Mouse (Mus musculus) monocyte, adult 5-6 weeks (primary cell): ENCODE measurements around the gene Kcnj3. TPM values are rescaled to one million over a fixed set of nuclear protein-coding genes. Genes with fewer than 3 reads are reported as not detected.
"Not testable (repeated sequence)": the region's sequence is repeated elsewhere in the genome, so short reads cannot be mapped to it uniquely, and the experiment has no call there.

Source experiments
- ATAC-seq: fragments of 153-309, 156-312 bp; replicated peaks from 2 replicates; pipeline ENCODE4 v1.8.0; 2017; ENCODE audit warnings: mild to moderate bottlenecking; ENCODE audit not compliant: low TSS enrichment, insufficient number of reproducible peaks, severe bottlenecking, poor library complexity, low FRiP score
- total RNA-seq: library from RNA; stranded (forward); fragments of 200-1000, 200-491, 200-594 nt; gene quantifications from 3 replicates; pipeline ENCODE4 v1.2.3, GENCODE M21; 2017

Kcnj3 gene
- total RNA-seq, 1 experiment from 2014 or later: not detected

DNA sequence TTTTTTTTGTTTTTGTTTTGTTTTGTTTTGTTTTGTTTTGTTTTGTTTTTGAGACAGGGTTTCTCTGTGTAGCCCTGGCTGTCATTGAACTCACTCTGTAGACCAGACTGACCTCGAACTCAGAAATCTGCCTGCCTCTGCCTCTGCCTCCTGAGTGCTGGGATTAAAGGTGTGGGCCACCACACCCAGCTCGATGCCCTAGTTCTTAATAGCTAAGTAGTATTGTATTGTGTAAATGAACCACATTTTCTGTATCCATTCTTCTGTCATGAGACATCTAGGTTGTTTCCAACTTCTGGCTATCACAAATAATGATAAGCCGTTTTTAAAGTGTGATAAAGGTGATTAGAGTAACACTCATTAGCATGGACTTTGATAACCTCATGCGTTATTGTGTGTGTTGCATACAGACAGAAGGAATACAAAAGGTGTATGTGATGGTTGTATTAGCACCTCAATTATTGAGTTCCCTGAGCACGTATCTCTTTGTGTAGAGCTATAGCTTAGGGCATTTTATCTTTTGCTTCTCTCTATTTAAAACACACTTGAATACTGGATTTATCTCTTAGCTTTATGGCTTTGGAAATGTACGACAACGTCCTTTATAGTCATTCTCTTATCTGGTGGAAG is 49.8 kb downstream of the Kcnj3 start:
- ATAC-seq: not testable (repeated sequence)

- ATAC-seq: no peak
These were observed 67.8 kb downstream of the Kcnj3 start for GRCm38 (mm10) chr2:55503390-55504176.

- ATAC-seq: no peak
These were observed 69.9 kb downstream of the Kcnj3 start for GRCm38 (mm10) chr2:55505712-55506111.

- ATAC-seq: no peak
These were observed 81.5 kb downstream of the Kcnj3 start for GRCm38 (mm10) chr2:55517297-55517696.

DNA sequence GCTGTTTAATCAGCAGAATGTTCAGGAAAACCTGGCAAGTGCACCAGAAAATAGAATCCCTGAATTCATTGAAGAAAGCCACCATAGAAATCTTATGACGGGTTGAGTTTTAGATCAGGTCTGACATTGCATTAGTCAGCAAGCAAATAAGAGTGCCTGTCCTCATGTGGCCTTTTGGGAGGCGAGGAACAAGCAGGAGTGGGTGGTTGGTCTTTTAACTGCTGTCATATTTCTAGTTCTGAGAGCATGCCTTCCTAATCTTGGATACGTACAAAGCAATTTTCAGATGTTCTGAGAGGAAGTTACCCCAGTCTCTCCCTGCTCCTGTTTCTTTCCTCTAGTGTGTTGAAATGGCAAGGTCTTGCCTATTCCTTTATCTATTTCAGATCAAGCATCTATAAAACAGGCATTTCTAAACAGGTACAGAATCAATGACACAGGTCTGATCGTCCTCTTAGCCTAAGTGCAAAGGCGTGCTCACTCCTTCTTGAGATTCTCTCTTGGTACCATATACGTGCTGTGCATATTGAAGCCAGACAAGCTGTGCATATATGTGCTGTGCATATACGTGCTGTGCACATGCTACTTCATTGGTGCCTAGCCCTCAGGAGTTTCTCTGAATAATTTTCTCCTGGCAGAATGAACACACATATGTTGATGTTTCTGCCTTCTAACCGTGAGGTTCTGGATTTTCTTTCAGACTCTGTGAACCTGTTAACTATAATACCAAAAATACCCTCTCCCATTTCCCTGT is 97.1 kb downstream of the Kcnj3 start:
- ATAC-seq: no peak

DNA sequence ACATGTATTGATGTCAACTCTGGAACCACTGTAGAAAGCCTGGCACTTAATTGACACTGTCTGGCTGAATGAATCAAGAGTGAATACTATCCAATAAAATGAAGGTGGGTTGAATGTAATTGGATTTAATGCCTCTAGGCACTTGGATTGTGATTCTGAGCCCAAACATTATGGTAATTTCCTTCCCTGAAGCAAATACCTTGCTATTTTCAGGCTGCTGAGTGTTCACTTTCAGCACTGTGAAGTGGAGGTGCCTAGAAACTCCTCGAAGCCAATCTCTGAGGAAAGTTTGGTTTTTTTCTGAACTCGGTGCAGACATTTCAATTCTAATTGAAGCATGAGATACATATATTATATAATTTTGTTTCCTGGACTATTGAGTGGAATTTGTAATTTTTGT is 99.2 kb downstream of the Kcnj3 start:
- ATAC-seq: no peak

GRCm38 (mm10) chr2:55535482-55535881 is 99.7 kb downstream of the Kcnj3 start:
- ATAC-seq: no peak

DNA sequence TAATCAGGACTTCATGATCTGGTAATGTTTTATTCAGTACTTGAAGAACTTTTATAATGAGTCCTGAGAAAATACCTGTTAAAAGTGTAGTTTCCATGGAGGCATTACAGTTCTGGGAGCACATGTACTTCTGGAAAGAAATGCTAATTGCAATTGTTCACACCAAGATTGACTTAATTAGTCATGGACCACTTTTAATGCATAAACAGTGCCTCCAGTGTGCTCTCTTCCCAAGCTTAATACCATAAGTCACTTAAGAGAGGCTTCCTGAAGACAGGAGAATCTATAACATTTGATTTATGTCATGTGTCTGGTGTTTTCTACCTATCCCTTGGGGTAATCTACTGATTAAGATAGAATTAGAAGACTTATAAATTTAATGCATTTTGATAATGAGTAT is 111.8 kb downstream of the Kcnj3 start:
- ATAC-seq: no peak

DNA sequence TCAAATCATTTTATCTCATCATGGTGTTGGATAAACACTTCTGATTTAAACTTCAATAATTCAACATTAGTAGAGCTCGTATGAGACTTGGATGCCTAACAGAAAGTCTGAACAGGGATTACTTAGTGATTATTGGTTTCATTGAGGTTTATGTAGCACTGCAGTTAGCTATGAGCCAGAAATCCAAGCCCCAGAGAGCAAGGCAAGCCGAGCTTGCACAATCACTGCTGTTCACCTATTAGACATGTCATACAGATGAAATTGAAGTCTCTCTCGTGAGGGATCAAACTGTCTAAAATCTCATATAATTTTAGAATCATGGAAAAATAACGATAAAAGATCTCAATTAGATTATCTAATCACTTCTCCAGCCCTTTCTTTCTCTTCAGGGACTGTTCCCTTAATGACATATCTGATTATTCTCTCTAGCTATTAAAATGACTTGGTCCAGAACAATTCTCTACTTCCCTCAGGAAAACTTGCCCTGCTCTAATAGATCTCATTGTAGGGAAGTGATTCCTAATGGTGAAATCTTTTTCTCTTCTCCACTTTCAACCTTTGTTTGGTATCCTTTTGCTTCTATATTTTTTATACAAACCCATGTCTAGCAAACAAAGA is 122.7 kb downstream of the Kcnj3 start:
- ATAC-seq: no peak

DNA sequence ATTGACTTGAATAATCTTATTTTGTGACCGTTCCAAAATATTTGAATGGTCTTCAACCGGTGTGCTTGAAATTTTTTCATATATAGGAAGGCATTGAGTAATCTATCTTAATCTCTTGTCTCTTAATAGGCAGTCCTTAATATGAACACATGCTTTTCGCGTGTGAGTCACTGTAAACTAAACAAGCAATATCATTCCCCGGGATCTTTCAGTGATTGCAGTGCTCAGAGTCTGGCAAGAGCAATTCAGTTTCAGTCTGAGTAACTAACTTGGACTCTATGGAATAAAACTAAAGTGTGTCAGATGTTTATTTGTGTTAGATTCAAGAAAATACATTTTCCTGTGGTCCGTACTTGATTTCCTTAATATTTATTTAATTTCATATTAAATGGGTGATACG is 133.5 kb downstream of the Kcnj3 start:
- no peak for ATAC-seq

- ATAC-seq: no peak
These were observed 135.7 kb downstream of the Kcnj3 start for GRCm38 (mm10) chr2:55571425-55571824.

DNA sequence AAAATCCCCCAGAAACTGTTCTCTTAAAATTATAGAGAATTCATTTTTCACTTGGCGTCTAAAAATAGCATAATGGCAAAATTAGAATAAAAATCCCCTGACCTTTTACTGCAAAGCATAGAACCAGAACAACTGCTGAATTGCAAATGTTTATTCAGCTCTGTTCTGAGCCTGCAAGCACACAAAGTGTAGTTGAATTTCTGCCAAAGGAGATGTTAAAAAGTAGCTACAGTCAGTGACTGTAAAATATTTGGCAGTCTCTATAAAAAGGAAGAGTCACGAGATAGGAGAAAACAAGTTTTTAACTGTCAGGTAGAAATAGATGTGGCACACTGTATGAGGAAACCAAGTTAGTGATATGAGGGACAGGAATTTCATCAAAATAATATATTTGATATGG is 144.5 kb downstream of the Kcnj3 start:
- no peak for ATAC-seq

- no peak for ATAC-seq
These were observed 155.6 kb downstream of the Kcnj3 start for GRCm38 (mm10) chr2:55591226-55591988.
